Mouse (Mus musculus): ENCODE measurements at regions not wholly inside any gene's neighbourhood (a gene's known extent, or its start where the extent isn't known, plus 50 kb on each side); places are given as distances from the start of the nearest gene placed in this dataset.

DNA sequence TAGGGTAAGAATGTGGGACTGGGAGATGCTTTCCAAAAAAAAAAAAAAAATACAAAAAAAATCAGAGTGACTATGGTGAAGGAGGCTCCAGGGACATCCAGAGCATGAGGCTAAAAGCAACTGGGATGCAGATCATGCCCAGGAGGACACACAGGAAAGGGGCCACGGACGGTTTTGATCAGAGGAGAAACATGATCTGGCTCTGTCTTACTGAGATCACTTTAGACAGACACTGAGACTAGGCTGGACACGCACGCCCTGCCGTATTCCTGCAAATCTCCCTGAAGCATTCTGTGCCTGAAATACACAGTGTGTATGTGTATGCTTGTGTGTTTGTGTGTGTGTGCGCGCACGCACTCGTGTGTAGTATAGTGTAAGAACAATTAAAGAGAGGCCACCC is 167.1 kb downstream of the Dusp6 start:
- no peaks in the 10 kb centered on the region for H3K4me1 ChIP-seq (replicated peaks; ENCODE audit: control insufficient read depth, insufficient read depth, low read length)
- no peak overlapping the region for H3K9ac ChIP-seq (ENCODE audit: low read depth, low read length)

DNA sequence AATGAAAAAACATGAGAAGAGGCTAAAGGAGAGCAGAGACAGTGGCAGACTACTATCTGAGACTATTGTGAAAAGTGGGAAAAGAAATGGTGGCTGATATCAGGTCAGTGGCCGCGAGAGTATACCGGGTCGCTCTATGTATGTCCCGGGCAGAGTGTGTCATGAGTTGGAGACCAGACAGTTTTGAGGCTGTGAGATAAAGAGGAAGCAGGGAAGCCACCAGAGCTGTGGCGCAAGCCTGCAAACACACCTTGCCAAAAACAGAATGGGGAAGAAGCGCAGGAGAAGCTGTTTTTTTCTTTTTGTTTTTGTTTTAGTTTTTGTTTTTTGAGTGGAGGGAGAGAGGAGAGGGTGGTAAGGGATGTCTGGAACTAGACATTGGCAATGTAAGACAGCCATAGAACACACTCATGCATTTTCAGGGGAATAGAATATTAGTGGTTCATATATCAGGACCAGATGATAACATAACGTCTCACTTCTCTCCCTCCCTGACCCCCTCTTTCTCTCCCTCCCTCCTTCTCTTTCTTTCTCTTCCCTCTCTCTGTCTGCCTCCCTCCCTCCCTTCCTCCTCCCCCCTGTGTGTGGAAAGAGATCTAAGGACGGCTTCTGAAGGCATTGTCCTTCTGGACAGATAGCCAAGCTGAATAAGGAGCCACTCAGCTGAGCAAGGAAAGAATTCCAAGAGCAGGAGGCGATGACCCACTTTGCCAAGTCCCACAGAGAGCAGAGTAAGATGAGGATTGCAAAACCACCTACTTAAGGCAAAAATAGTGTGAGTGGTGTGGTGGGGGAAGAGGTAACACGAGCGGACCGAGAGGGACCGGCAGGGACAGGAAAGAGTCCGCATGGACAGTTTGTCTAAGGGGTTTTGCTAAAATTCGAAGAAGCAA is 167.9 kb downstream of the Dusp6 start:
- Histone ChIP-seq H3K9ac (ENCODE audit: low read depth, low read length) (no peak overlapping the region), H3K36me3 (ENCODE audit: control insufficient read depth, insufficient read depth, low read length) (no peaks in the 10 kb centered on the region), H3K4me1 (replicated peaks; ENCODE audit: control insufficient read depth, insufficient read depth, low read length) (no peaks in the 10 kb centered on the region), H3K27me3 (replicated peaks; ENCODE audit: control insufficient read depth, insufficient read depth, low read length) (no peaks in the 10 kb centered on the region), H3K27ac (ENCODE audit: low read depth, low read length) (no peak overlapping the region), H3K4me2 (peak overlapping the region; percentile 6; the same call in 1 of the 2 replicates), H3K9me3 (ENCODE audit: control insufficient read depth, low read length) (no peaks in the 10 kb centered on the region), H3K4me3 (ENCODE audit: low read depth, low read length) (no peak overlapping the region)
- ATAC-seq (replicated peaks; ENCODE audit: low FRiP score) = peak; percentile 71
- WGBS = 42% methylated on average over 16 of the region's 16 CpGs
- DNase-seq (ENCODE audit: low spot score) = no peak

More for the DNA sequence above, 167.1 kb downstream of the Dusp6 start:
- Histone ChIP-seq H3K36me3 (ENCODE audit: control insufficient read depth, insufficient read depth, low read length) (no peaks in the 10 kb centered on the region), H3K4me3 (ENCODE audit: low read depth, low read length) (no peak overlapping the region), H3K4me2 (no peak overlapping the region), H3K27ac (ENCODE audit: low read depth, low read length) (no peak overlapping the region), H3K27me3 (replicated peaks; ENCODE audit: control insufficient read depth, insufficient read depth, low read length) (no peaks in the 10 kb centered on the region), H3K9me3 (ENCODE audit: control insufficient read depth, low read length) (no peaks in the 10 kb centered on the region)
- ATAC-seq (replicated peaks; ENCODE audit: low FRiP score) (no peak), DNase-seq (ENCODE audit: low spot score) (no peak)
- WGBS = 77% methylated on average over 9 of the region's 9 CpGs

DNA sequence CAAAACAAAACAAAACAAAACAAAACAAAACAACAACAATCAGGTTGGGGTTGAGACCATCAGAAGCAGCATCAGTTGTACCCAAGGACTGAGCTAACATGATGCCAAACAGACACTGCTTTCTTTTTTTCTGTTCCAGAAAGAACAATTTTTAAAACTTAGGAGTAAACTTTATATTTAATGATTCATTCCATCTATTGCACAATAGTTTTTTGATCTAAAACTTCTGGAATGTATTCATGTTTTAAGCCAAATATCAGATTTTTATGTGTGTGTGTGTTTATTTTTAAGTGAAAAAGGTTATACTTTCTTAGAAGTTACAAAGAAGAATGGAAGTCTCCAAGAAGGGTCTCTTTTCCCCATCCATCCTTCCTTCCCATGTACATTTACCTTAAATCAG is 174.0 kb downstream of the Dusp6 start:
- no peak overlapping the region for H3K27ac ChIP-seq (ENCODE audit: low read depth, low read length)
- no peak overlapping the region for H3K9ac ChIP-seq (ENCODE audit: low read depth, low read length)
- H3K36me3 ChIP-seq (ENCODE audit: control insufficient read depth, insufficient read depth, low read length) = no peaks in the 10 kb centered on the region
- no peaks in the 10 kb centered on the region for H3K4me1 ChIP-seq (replicated peaks; ENCODE audit: control insufficient read depth, insufficient read depth, low read length)
- H3K9me3 ChIP-seq (ENCODE audit: control insufficient read depth, low read length) = no peaks in the 10 kb centered on the region
- H3K4me2 ChIP-seq = no peak overlapping the region
- no peaks in the 10 kb centered on the region for H3K27me3 ChIP-seq (replicated peaks; ENCODE audit: control insufficient read depth, insufficient read depth, low read length)
- ATAC-seq (replicated peaks; ENCODE audit: low FRiP score) (no peak), DNase-seq (ENCODE audit: low spot score) (no peak)
- H3K4me3 ChIP-seq (ENCODE audit: low read depth, low read length) = no peak overlapping the region

DNA sequence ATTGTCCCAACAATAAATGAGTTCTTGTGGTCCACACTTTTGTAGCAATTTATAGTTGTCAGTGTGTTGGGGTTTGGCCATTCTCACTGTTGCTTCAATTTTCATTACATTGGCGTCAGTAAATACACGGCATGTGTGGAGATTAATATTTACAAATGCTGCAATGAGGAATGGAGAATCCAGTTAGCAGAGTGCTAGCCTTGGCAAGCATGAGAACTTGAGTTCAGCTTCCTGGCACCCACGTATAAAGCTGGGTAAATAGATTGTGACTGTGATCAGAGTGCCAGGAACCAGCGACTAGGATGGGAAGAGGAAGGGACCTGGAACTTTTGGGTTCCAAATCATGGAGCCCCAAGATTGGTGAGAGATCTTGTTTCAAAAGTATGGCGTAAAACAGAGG is 177.1 kb downstream of the Dusp6 start:
- no peak overlapping the region for H3K4me2 ChIP-seq
- H3K27ac ChIP-seq (ENCODE audit: low read depth, low read length) = no peak overlapping the region
- no peaks in the 10 kb centered on the region for H3K4me1 ChIP-seq (replicated peaks; ENCODE audit: control insufficient read depth, insufficient read depth, low read length)
- H3K4me3 ChIP-seq (ENCODE audit: low read depth, low read length) = no peak overlapping the region
- H3K36me3 ChIP-seq (ENCODE audit: control insufficient read depth, insufficient read depth, low read length) = no peaks in the 10 kb centered on the region
- DNase-seq (ENCODE audit: low spot score) = no peak
- 83% methylated on average over 5 of the region's 5 CpGs for WGBS
- no peaks in the 10 kb centered on the region for H3K9me3 ChIP-seq (ENCODE audit: control insufficient read depth, low read length)
- H3K9ac ChIP-seq (ENCODE audit: low read depth, low read length) = no peak overlapping the region
- H3K27me3 ChIP-seq (replicated peaks; ENCODE audit: control insufficient read depth, insufficient read depth, low read length) = no peaks in the 10 kb centered on the region
- no peak for ATAC-seq (replicated peaks; ENCODE audit: low FRiP score)

DNA sequence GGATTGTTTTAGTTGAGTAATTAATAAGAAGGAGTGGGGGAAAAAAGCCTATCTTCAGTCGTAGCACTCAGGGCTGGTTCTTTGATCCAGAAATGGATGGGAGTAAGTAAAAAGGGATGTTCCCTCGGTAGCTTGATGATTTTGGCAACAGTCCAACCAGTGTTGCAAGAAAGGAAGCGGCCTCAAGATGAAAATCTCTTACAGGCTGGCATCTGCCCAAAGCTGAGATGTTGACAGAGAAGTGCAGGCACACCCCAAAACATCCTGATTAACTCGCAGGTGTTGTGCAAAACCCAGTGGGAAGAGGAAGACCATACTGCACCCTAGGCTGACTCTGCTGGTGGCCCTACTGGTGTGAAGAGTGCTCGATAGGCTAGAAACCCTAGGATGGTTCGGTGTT is 178.0 kb downstream of the Dusp6 start:
- DNase-seq (ENCODE audit: low spot score) (no peak), ATAC-seq (replicated peaks; ENCODE audit: low FRiP score) (no peak)
- no peak overlapping the region for H3K9ac ChIP-seq (ENCODE audit: low read depth, low read length)

DNA sequence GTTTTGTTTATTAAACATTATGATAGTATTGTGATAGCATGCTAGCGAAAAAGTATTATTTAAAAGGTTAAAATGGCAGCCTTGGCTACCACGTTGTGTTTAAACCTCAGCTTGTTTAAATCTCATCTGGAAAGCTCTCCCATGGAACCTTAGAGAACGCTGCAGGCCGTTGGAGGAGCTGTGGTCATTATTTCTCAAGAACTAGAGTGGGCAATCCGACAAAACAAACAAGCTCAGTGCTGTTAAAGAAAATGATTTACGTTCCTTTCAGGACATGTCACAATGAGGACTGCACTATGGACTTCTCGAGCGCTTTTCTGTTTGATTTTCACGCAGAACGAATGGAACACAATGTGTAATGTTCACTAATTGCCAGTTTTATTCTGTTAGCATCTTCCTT is 178.9 kb downstream of the Dusp6 start:
- ATAC-seq (replicated peaks; ENCODE audit: low FRiP score) = no peak
- H3K27ac ChIP-seq (ENCODE audit: low read depth, low read length) = no peak overlapping the region
- no peak overlapping the region for H3K4me2 ChIP-seq
- no peaks in the 10 kb centered on the region for H3K27me3 ChIP-seq (replicated peaks; ENCODE audit: control insufficient read depth, insufficient read depth, low read length)
- H3K4me3 ChIP-seq (ENCODE audit: low read depth, low read length) = no peak overlapping the region
- H3K9me3 ChIP-seq (ENCODE audit: control insufficient read depth, low read length) = no peaks in the 10 kb centered on the region
- WGBS = 69% methylated on average over 10 of the region's 10 CpGs
- no peaks in the 10 kb centered on the region for H3K4me1 ChIP-seq (replicated peaks; ENCODE audit: control insufficient read depth, insufficient read depth, low read length)
- no peaks in the 10 kb centered on the region for H3K36me3 ChIP-seq (ENCODE audit: control insufficient read depth, insufficient read depth, low read length)
- no peak for DNase-seq (ENCODE audit: low spot score)
- no peak overlapping the region for H3K9ac ChIP-seq (ENCODE audit: low read depth, low read length)

More for the DNA sequence above, 178.0 kb downstream of the Dusp6 start:
- Histone ChIP-seq H3K36me3 (ENCODE audit: control insufficient read depth, insufficient read depth, low read length) (no peaks in the 10 kb centered on the region), H3K27ac (ENCODE audit: low read depth, low read length) (no peak overlapping the region), H3K4me1 (replicated peaks; ENCODE audit: control insufficient read depth, insufficient read depth, low read length) (no peaks in the 10 kb centered on the region), H3K4me3 (ENCODE audit: low read depth, low read length) (no peak overlapping the region), H3K9me3 (ENCODE audit: control insufficient read depth, low read length) (no peaks in the 10 kb centered on the region), H3K27me3 (replicated peaks; ENCODE audit: control insufficient read depth, insufficient read depth, low read length) (no peaks in the 10 kb centered on the region), H3K4me2 (no peak overlapping the region)
- WGBS = 48% methylated on average over 6 of the region's 6 CpGs

DNA sequence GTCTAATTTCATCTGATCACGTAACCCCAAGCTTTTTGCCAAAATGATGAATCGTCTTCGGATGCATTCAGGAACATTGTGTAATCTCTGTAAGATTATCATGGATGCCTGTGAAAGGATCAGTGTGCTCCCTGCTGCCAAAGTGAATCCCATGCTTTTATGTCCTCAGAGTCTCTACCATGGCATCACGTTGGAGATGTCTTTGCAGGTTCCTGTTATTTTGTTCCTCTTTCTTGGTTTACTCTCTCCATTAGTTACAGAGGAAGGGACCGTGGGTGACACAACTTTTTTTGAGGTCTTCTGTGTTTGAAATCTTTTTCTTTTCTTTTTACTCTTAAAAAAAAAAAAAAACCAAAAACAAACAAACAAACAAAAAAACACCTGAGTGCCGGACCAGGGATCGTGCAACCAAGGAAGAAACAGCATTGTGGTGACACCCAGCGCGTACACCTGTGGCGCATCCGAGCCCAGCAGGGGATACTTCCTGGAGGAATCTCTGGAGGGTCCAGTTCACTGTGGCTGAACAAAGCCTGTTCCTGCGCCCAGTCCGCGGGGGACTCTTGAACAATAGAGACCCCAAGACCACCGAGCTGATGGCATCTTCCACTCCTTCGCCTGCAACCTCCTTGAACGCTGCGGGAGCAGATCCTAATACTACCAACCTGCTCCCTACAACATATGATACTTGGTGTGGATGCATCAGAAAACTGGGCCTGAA is 180.6 kb downstream of the Dusp6 start:
- H3K9me3 ChIP-seq (ENCODE audit: control insufficient read depth, low read length) = no peaks in the 10 kb centered on the region
- H3K27me3 ChIP-seq (replicated peaks; ENCODE audit: control insufficient read depth, insufficient read depth, low read length) = no peaks in the 10 kb centered on the region
- 81% methylated on average over 18 of the region's 18 CpGs for WGBS
- no peak overlapping the region for H3K27ac ChIP-seq (ENCODE audit: low read depth, low read length)
- no peaks in the 10 kb centered on the region for H3K4me1 ChIP-seq (replicated peaks; ENCODE audit: control insufficient read depth, insufficient read depth, low read length)
- ATAC-seq (replicated peaks; ENCODE audit: low FRiP score) (no peak), DNase-seq (ENCODE audit: low spot score) (no peak)
- H3K4me3 ChIP-seq (ENCODE audit: low read depth, low read length) = no peak overlapping the region
- H3K36me3 ChIP-seq (ENCODE audit: control insufficient read depth, insufficient read depth, low read length) = no peaks in the 10 kb centered on the region
- H3K4me2 ChIP-seq = no peak overlapping the region
- H3K9ac ChIP-seq (ENCODE audit: low read depth, low read length) = no peak overlapping the region

DNA sequence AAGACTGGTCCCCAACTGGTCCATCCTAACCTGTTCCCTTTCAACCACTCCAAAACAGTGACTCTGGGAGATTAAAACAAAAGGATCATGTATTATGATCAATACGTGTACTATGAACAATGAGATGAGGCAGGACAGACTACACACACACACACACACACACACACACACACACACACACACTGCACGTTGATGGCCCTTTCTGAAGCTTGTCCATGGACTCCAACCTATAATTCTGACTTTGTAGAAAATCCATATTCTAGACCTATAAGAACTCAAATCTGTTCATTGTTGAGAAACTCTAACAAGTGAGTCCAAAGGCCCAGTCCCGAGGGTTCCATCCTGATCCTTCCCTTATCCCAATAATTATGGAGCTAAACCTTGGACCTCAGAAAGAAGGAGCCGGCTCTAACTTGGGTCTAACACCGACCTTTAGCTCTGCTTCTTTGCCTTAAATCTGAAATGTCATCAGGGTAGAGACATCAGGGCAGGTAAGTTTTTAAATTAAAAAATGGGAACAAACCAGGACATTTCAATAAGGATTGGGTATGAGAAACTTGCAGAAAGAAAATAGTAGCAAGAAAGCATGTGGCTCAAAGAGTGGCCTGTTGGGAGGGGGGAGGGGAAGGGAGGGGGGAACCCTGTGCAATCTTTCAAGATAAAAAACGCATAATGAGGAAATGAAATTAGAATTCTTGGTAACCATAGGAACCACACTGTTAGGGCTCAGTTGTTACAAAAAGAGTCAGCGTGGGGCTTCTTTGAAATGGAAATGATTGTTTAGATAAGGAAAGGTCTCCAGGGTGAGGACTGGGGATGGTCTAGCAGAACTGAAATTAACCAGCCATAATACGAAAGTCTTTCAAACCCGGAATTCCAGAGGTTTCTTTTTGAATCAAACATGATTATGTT is 187.9 kb downstream of the Dusp6 start:
- Histone ChIP-seq H3K4me1 (replicated peaks; ENCODE audit: control insufficient read depth, insufficient read depth, low read length) (no peaks in the 10 kb centered on the region; the same call in 1 of the 2 replicates), H3K9me3 (ENCODE audit: control insufficient read depth, low read length) (no peaks in the 10 kb centered on the region), H3K4me3 (ENCODE audit: low read depth, low read length) (no peak overlapping the region), H3K9ac (ENCODE audit: low read depth, low read length) (no peak overlapping the region), H3K36me3 (ENCODE audit: control insufficient read depth, insufficient read depth, low read length) (no peaks in the 10 kb centered on the region), H3K27me3 (replicated peaks; ENCODE audit: control insufficient read depth, insufficient read depth, low read length) (no peaks in the 10 kb centered on the region), H3K4me2 (no peak overlapping the region), H3K27ac (ENCODE audit: low read depth, low read length) (no peak overlapping the region)
- ATAC-seq (replicated peaks; ENCODE audit: low FRiP score) (no peak), DNase-seq (ENCODE audit: low spot score) (no peak)
- 58% methylated on average over 9 of the region's 9 CpGs for WGBS

Data from liver, embryonic 11.5 days (tissue).